Mouse (Mus musculus) layer of hippocampus, adult 2 months (tissue): ENCODE measurements around the gene Atrnl1. TPM values are rescaled to one million over a fixed set of nuclear protein-coding genes. Genes with fewer than 3 reads are reported as not detected.

Experiments used
- DNase-seq, 2 experiments: peaks; one replicate each; pipeline ENCODE4 v3.0.0; 2022; ENCODE audit warnings: low spot score in 2 of 2
- H3K27ac ChIP-seq: fragments of 200-600 bp; 2 replicates; pipeline ENCODE4 v1.8.1; 2022
- H3K4me3 ChIP-seq: fragments of 200-600 bp; 2 replicates; pipeline ENCODE4 v1.8.1; 2022; ENCODE audit warnings: mild to moderate bottlenecking
- CTCF ChIP-seq: fragments of 200-600 bp; conservative IDR thresholded peaks from 2 replicates; pipeline ENCODE4 v1.8.1; 2022; ENCODE audit warnings: antibody characterized with exemption, mild to moderate bottlenecking, moderate library complexity
- microRNA-seq, 2 experiments: library from miRNA; unstranded; fragments of <30 nt; microRNA quantifications; one replicate each; pipeline ENCODE4 v1.2.0; 2021
- total RNA-seq, 2 experiments: library from RNA; stranded (reverse); gene quantifications; 2 replicates each; pipeline ENCODE4 v1.2.3; 2021

Atrnl1 gene
- total RNA-seq, 2 experiments from 2014 or later, result 67.2 to 69.7 TPM

GRCm38 (mm10) chr19:58143853-58144454, 533.1 kb downstream of the Atrnl1 start:
- DNase-seq, result no peak
- Histone ChIP-seq H3K4me3 (no peak overlapping the region), H3K27ac (no peak overlapping the region)
- TF ChIP-seq CTCF, result no peak

- Histone ChIP-seq H3K27ac (no peak overlapping the region), H3K4me3 (no peak overlapping the region)
- no peak for DNase-seq
- TF ChIP-seq CTCF, result no peak
These were observed 534.7 kb downstream of the Atrnl1 start for GRCm38 (mm10) chr19:58145521-58145920.

GRCm38 (mm10) chr19:58151257-58151656, 540.4 kb downstream of the Atrnl1 start:
- Histone ChIP-seq H3K4me3 (no peak overlapping the region), H3K27ac (no peak overlapping the region)
- DNase-seq, result no peak
- TF ChIP-seq CTCF, result no peak

- TF ChIP-seq CTCF, result no peak
- Histone ChIP-seq H3K27ac (no peak overlapping the region), H3K4me3 (no peak overlapping the region)
- DNase-seq, result no peak
These were observed 550.7 kb downstream of the Atrnl1 start for GRCm38 (mm10) chr19:58161569-58161968.

GRCm38 (mm10) chr19:58164896-58165634, 554.2 kb downstream of the Atrnl1 start:
- Histone ChIP-seq H3K4me3 (no peak overlapping the region), H3K27ac (no peak overlapping the region)
- no peak for DNase-seq
- no peak for TF ChIP-seq CTCF

- Histone ChIP-seq H3K4me3 (peak overlapping the region; percentile 22; the same call in 1 of the 2 replicates), H3K27ac (no peak overlapping the region)
- no peak for TF ChIP-seq CTCF
- DNase-seq, result no peak
These were observed 554.8 kb downstream of the Atrnl1 start for GRCm38 (mm10) chr19:58165635-58166015.

GRCm38 (mm10) chr19:58166147-58166546, 555.3 kb downstream of the Atrnl1 start:
- Histone ChIP-seq H3K4me3 (peak overlapping the region; percentile 22; the same call in 1 of the 2 replicates), H3K27ac (no peak overlapping the region)
- no peak for TF ChIP-seq CTCF
- no peak for DNase-seq

GRCm38 (mm10) chr19:58178410-58178809, 567.6 kb downstream of the Atrnl1 start:
- no peak for TF ChIP-seq CTCF

GRCm38 (mm10) chr19:58180773-58181172, 569.9 kb downstream of the Atrnl1 start:
- DNase-seq, result no peak
- no peak overlapping the region for H3K27ac ChIP-seq
- no peak overlapping the region for H3K4me3 ChIP-seq
- no peak for TF ChIP-seq CTCF

More at GRCm38 (mm10) chr19:58178410-58178809, 567.6 kb downstream of the Atrnl1 start:
- Histone ChIP-seq H3K27ac (no peak overlapping the region), H3K4me3 (no peak overlapping the region)
- no peak for DNase-seq

Small RNA genes lying within 50 kb of the gene (microRNA-seq; reads per million reads assigned to microRNA genes)
- gene Mir5623, result 0.32 to 0.92 reads per million in 2 experiments

Other genes starting within 250 kb of the Atrnl1 start
- 10 to 100 TPM; 17.6 to 17.9 TPM for gene Trub1, start 158.1 kb upstream of the Atrnl1 start, total RNA-seq